Mouse (Mus musculus) ES-E14 (cell line): ENCODE results near the gene Olfr574. TPM values are rescaled to one million over a fixed set of nuclear protein-coding genes. Genes with fewer than 3 reads are reported as not detected.

ENCODE experiments used
- DNase-seq: peaks from one replicate; pipeline ENCODE4 v3.0.0-alpha.2; 2013; ENCODE audit warnings: low read depth, low spot score
- H3K27ac ChIP-seq: 2 replicates; pipeline ENCODE4 v1.5.1; 2012; ENCODE audit warnings: low read depth, mild to moderate bottlenecking, low read length, moderate library complexity, mixed read lengths; ENCODE audit not compliant: poor library complexity, insufficient read depth, severe bottlenecking
- H3K36me3 ChIP-seq: 2 replicates; pipeline ENCODE4 v1.6.1; 2012; ENCODE audit warnings: mild to moderate bottlenecking, low read length, moderate library complexity, mixed read lengths; ENCODE audit not compliant: control insufficient read depth, poor library complexity, insufficient read depth, severe bottlenecking
- H3K4me1 ChIP-seq, 2 experiments: fragments of 150-350 bp in 1 of 2; sonication (generic) in 1 of 2; 2 replicates each; pipeline ENCODE4 v1.6.1; 2012; ENCODE audit warnings: low read length in 2 of 2, mild to moderate bottlenecking in 1 of 2, mixed read lengths in 1 of 2; ENCODE audit not compliant: control insufficient read depth in 2 of 2, insufficient read depth in 2 of 2, poor library complexity in 1 of 2
- H3K4me3 ChIP-seq, 2 experiments: fragments of 150-350 bp in 1 of 2; sonication (generic) in 1 of 2; 2 replicates each; pipeline ENCODE4 v1.5.1; 2012; ENCODE audit warnings: low read length in 2 of 2, low read depth in 1 of 2, mild to moderate bottlenecking in 1 of 2, mixed read lengths in 1 of 2; ENCODE audit not compliant: insufficient read depth in 1 of 2, poor library complexity in 1 of 2, severe bottlenecking in 1 of 2
- H3K9ac ChIP-seq: 2 replicates; pipeline ENCODE4 v1.6.1; 2012; ENCODE audit warnings: low read depth, mild to moderate bottlenecking, low read length, mixed read lengths; ENCODE audit not compliant: poor library complexity, insufficient read depth, severe bottlenecking
- H3K9me3 ChIP-seq: fragments of 150-350 bp; sonication (generic); 2 replicates; pipeline ENCODE4 v1.6.1; 2012; ENCODE audit warnings: low read depth, mild to moderate bottlenecking, low read length; ENCODE audit not compliant: control insufficient read depth, insufficient read depth
- CHD2 ChIP-seq: IDR thresholded peaks from 2 replicates; pipeline ENCODE4 v1.6.1; 2014; ENCODE audit warnings: mild to moderate bottlenecking, low read depth, low read length, inconsistent platforms
- HCFC1 ChIP-seq: IDR thresholded peaks from 2 replicates; pipeline ENCODE4 v1.6.1; 2012; ENCODE audit warnings: low read length, inconsistent platforms, borderline replicate concordance; ENCODE audit not compliant: insufficient read depth
- MAFK ChIP-seq: IDR thresholded peaks from 2 replicates; pipeline ENCODE4 v1.6.1; 2014; ENCODE audit warnings: mild to moderate bottlenecking, low read depth, low read length, inconsistent platforms; ENCODE audit not compliant: insufficient read depth
- ZC3H11A ChIP-seq: IDR thresholded peaks from 2 replicates; pipeline ENCODE4 v1.6.1; 2012; ENCODE audit warnings: low read depth, mild to moderate bottlenecking, inconsistent platforms, low read length, borderline replicate concordance
- ZNF384 ChIP-seq: IDR thresholded peaks from 2 replicates; pipeline ENCODE4 v1.6.1; 2012; ENCODE audit warnings: low read depth, low read length, inconsistent platforms
- in situ Hi-C, 2 experiments: fragments of 600-800 bp; cut with MboI; formaldehyde crosslinking; loops; one replicate each; pipeline ENCODE4 v1.15.1; 2025; ENCODE audit warnings: low sequenced_read_pairs in 2 of 2, inconsistent platforms in 1 of 2; ENCODE audit not compliant: unreplicated experiment in 2 of 2
- total RNA-seq: library from RNA; depleted of rRNA; stranded (reverse); fragments of 300-350 nt; gene quantifications from 2 replicates; pipeline ENCODE4 v1.2.3, GENCODE M21; 2012

The Olfr574 gene
- total RNA-seq, 1 experiment: not detected

- H3K36me3 ChIP-seq: no peaks in the 10 kb centered on the region
- in situ Hi-C loops: loop anchor here (10.0 to 25.0 kb wide), 2 partner anchors 407 to 415 kb away; no protein-coding TSS in a partner anchor
- no peak overlapping the region for H3K27ac ChIP-seq
- no peak overlapping the region for H3K9ac ChIP-seq
- DNase-seq: peak; percentile 73
- H3K4me1 ChIP-seq: no peaks in the 10 kb centered on the region
- H3K4me3 ChIP-seq: no peak overlapping the region
- H3K9me3 ChIP-seq: no peaks in the 10 kb centered on the region
- TF ChIP-seq ZNF384 (no peak), HCFC1 (no peak), MAFK (no peak), ZC3H11A (peak; percentile 91)
Observed at GRCm38 (mm10) chr7:102919632-102920031, 28.6 kb upstream of the Olfr574 start.

GRCm38 (mm10) chr7:102924109-102924508 lies 24.2 kb upstream of the Olfr574 start, which contains the start of gene Olfr572:
TSS of gene Olfr572 (plus strand) at chr7:102924409.
- Histone ChIP-seq H3K36me3 (no peaks in the 10 kb centered on the region), H3K9ac (no peak within 1 kb of the TSS), H3K4me3 (no peak within 1 kb of the TSS), H3K27ac (no peak within 1 kb of the TSS), H3K4me1 (no peaks in the 10 kb centered on the region), H3K9me3 (no peaks in the 10 kb centered on the region)
- no peak for DNase-seq
- in situ Hi-C loops: loop anchor here in 1 of 2 experiments (25.0 kb wide), 1 partner anchor 412 kb away; no protein-coding TSS in a partner anchor
- TF ChIP-seq HCFC1 (no peak), ZC3H11A (no peak), MAFK (no peak), CHD2 (no peak), ZNF384 (no peak)

- Histone ChIP-seq H3K9ac (no peak overlapping the region), H3K9me3 (no peaks in the 10 kb centered on the region), H3K4me3 (no peak overlapping the region), H3K4me1 (no peaks in the 10 kb centered on the region), H3K36me3 (no peaks in the 10 kb centered on the region), H3K27ac (no peak overlapping the region)
- no peak for TF ChIP-seq ZC3H11A
- TF ChIP-seq ZNF384: no peak
- no peak for TF ChIP-seq HCFC1
- no peak for TF ChIP-seq CHD2
- TF ChIP-seq MAFK: no peak
- in situ Hi-C loops: no loop called here
- no peak for DNase-seq
Observed at GRCm38 (mm10) chr7:102927105-102927504, 21.2 kb upstream of the Olfr574 start.

DNA sequence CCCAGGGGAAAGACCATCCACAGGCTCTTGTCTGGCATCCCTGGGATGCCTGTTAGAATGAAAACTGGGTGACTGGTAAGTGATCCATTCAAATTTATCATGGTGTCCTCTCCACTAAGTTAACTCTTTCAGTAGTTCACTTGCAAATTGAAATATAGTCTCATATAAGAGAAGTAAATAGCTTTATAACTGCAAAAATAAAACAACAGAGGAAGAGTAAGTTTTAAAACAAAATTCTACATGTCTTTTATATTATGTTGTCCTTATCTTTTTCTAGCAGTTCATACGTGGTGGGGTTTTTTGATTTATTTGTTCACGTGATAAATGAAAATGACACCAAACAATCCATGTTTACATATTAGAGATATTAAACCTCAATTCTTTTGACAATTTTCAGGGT lies 5.8 kb upstream of the Olfr574 start, which contains the start of gene Olfr573-ps1:
Olfr573-ps1 (minus strand) TSS at position 101 of the 400 bp plus-strand sequence.
- TF ChIP-seq MAFK (no peak), ZC3H11A (no peak), CHD2 (no peak), HCFC1 (no peak), ZNF384 (no peak)
- in situ Hi-C loops: no loop called here
- DNase-seq: no peak

GRCm38 (mm10) chr7:102943417-102943816 lies 4.8 kb upstream of the Olfr574 start:
- Histone ChIP-seq H3K9me3 (no peaks in the 10 kb centered on the region), H3K27ac (no peak overlapping the region), H3K36me3 (no peaks in the 10 kb centered on the region), H3K4me1 (no peaks in the 10 kb centered on the region), H3K9ac (no peak overlapping the region), H3K4me3 (no peak overlapping the region)
- no peak for TF ChIP-seq ZC3H11A
- no peak for TF ChIP-seq MAFK
- no peak for TF ChIP-seq ZNF384
- no peak for TF ChIP-seq HCFC1
- no peak for TF ChIP-seq CHD2
- DNase-seq: no peak
- in situ Hi-C loops: no loop called here

More for the DNA sequence above, 5.8 kb upstream of the Olfr574 start, which contains the start of gene Olfr573-ps1:
- H3K36me3 ChIP-seq: no peaks in the 10 kb centered on the region
- H3K9ac ChIP-seq: no peak within 1 kb of the TSS
- H3K4me1 ChIP-seq: no peaks in the 10 kb centered on the region
- H3K9me3 ChIP-seq: no peaks in the 10 kb centered on the region
- no peak within 1 kb of the TSS for H3K4me3 ChIP-seq
- no peak within 1 kb of the TSS for H3K27ac ChIP-seq
